Mouse (Mus musculus) spleen, postnatal 0 days (tissue): Measurements from ENCODE around the gene Gli3. TPM values are rescaled to one million over a fixed set of nuclear protein-coding genes. Genes with fewer than 3 reads are reported as not detected.

ENCODE experiments used
- polyA plus RNA-seq: library from polyadenylated mRNA; unstranded; fragments of >200 nt; fragmentation: Nextera tagmentation; extraction: Ambion mirVana; gene quantifications from 2 replicates; pipeline ENCODE4 v1.2.1, GENCODE M21; 2015

The Gli3 gene
- polyA plus RNA-seq, result 1.4 and 2.1 TPM in 2 replicates

DNA sequence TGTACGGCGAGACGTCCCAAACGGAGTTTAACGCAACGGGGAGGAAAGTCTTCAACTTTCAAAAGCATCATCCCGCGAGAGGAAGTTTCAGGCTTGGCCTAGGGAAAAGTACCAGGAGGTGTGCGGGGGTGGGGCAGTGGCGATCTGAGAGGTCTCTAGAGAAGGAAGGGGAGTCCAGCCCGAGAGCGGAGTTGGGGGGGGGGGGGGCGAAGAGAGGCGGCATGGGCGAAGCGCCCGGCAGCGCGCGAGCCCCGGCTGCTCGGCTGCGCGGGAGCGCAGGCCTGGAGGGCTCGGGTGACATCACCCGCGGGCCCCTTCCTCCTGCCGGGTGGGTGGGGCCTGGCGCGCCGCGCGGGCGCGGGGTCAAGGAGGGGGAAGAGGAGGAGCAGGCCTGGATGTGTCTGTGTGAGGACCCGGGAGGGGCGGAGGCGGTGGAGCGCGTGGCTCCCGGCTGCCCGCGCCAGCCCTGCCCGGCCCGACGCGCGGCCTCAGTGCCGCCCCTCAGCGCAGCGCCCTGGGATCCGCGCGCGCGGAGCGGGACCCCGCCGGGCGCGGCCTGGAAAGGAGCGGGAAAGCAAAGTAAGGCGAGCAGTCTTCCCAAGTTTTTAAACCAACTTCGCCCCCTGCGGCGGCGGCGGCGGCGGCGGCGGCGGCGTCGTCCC, at the start of gene Gli3:
TSS of gene Gli3 (plus strand) at position 406 of the 662 bp plus-strand sequence.

